9 mouse cellular contexts compared by ENCODE assay signal in the genomic region with DNA sequence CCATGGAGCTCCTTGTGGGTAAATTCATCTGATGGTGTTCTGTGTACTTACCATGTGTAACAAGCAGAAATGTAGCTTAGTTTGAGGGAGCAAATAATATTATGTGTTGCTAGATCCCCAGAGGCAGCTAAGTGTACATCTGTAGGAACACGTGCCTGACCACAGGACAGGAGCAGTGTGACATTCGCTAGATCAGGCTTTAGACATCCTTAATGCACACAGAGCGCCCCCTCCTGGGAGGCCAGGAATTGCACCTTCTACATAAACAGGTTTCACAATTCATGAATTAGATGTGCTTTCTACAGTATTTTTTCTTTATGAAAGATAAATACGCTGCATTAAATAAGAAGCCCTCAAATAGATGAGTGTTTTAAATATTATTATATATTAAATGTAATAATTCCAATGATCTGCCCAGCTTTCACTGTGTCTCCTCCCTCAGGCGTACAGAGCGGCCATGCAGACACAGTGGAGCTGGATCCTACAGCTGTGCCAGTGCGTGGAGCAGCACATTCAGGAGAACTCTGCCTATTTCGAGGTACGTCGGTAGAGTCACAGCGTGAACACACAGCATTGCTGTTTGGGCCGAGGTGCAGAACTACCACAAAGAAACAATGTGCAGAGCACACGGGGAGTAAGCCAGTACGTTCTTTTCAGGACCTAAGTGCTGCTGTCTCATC.
DNase-seq lines count a peak whose midpoint lies in the region; ATAC-seq lines count a peak whose summit lies in the region.
"Had no signal": no experiment of that assay in that cellular context is flagged by ENCODE, and none has a peak within 500 bp of the region (broad histone marks: within the 10 kb centered on the region; RNA-seq: fewer than 3 reads in every experiment).

No protein-coding gene starts in this region.

- ATAC-seq in embryonic facial prominence, embryonic 14.5 days (ENCODE audit: low read depth): 0 out of 2 replicates have a peak, but pooled peaks have one; percentile 32

- H3K4me3 ChIP-seq in embryonic facial prominence, embryonic 14.5 days (ENCODE audit: low read depth, low read length): no peak overlapping the region
- H3K4me3 ChIP-seq: erythroblast, embryonic 14.5 days had no signal

- H3K9me3 ChIP-seq in embryonic facial prominence, embryonic 14.5 days (ENCODE audit: control insufficient read depth, low read length): no peaks in the 10 kb centered on the region

- peak; percentile 77 for DNase-seq in CD4-positive, CD25-positive, alpha-beta regulatory T cell, adult 2 months (ENCODE audit: low read depth, low spot score)
- DNase-seq in adrenal gland, postnatal 14 days: peak; percentile 92
- peak; percentile 84 for DNase-seq in embryonic facial prominence, embryonic 14.5 days (ENCODE audit: low spot score)
- DNase-seq in heart, postnatal 10 days: peak; percentile 87 to 92
- peak; percentile 89 for DNase-seq in kidney, postnatal 14 days
- peak; percentile 76 to 84 for DNase-seq in lung, adult 18-20 months
- DNase-seq in ovary, postnatal 14 days (ENCODE audit: low spot score): peak; percentile 74
- peak; percentile 89 for DNase-seq in thymus, postnatal 4 days

- H3K36me3 ChIP-seq in embryonic facial prominence, embryonic 14.5 days (ENCODE audit: control insufficient read depth, insufficient read depth, low read length): peaks cover 49% of the 10 kb centered on the region

- intact Hi-C loops in heart, postnatal 10 days (cut with DNase I): loop anchor here (1.0 to 2.0 kb wide), 3 partner anchors 47 to 159 kb away; no protein-coding TSS in a partner anchor

- H3K4me2 ChIP-seq in embryonic facial prominence, embryonic 14.5 days (ENCODE audit: low read depth, low read length): no peak overlapping the region

- no peaks in the 10 kb centered on the region for H3K4me1 ChIP-seq in embryonic facial prominence, embryonic 14.5 days (ENCODE audit: control insufficient read depth, insufficient read depth, low read length)

- WGBS in embryonic facial prominence, embryonic 14.5 days: 66% methylated on average over 14 of the region's 14 CpGs

- no peak overlapping the region for H3K27ac ChIP-seq in embryonic facial prominence, embryonic 14.5 days (replicated peaks; ENCODE audit: low read depth, low read length)

- H3K27me3 ChIP-seq in embryonic facial prominence, embryonic 14.5 days (replicated peaks; ENCODE audit: control insufficient read depth, insufficient read depth, low read length): no peaks in the 10 kb centered on the region

- H3K9ac ChIP-seq in embryonic facial prominence, embryonic 14.5 days (ENCODE audit: low read depth, low read length): no peak overlapping the region
